Mouse (Mus musculus) small intestine, adult 10 weeks (tissue): ENCODE measurements around the gene Tars2. TPM values are rescaled to one million over a fixed set of nuclear protein-coding genes. Genes with fewer than 3 reads are reported as not detected.

ENCODE experiments used
- polyA plus RNA-seq: library from polyadenylated mRNA; stranded (reverse); fragments of 350-450 nt; fragmentation: Illumina TruSeq; extraction: RNeasy Lipid Tissue Mini Kit (QIAGEN cat#74804); gene quantifications from one replicate; pipeline ENCODE4 v1.2.3, GENCODE M21; 2014; ENCODE audit warnings: low replicate concordance

Gene Tars2
- polyA plus RNA-seq = 8.5 TPM

DNA sequence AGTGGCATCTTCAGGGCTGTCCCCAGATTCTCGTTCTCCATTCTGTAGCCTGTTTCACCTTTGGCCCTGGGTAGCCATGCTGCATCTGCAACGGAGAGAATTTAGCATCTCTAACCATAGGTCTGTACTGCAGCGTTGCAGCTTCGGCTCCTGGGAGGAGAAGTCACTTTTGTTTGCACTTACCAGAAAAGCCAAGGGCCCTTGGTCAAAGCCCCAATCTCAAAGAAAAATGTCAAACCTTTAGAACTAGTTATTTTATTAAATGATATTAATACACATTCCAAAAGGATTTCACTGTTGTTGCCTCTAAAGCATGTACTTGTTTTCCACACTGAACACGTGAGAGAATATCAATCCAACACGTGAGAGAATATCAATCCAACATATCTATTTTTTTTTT is at the start of gene Tars2:
TSS of gene Tars2 (minus strand) at position 101 of the 400 bp plus-strand sequence.

DNA sequence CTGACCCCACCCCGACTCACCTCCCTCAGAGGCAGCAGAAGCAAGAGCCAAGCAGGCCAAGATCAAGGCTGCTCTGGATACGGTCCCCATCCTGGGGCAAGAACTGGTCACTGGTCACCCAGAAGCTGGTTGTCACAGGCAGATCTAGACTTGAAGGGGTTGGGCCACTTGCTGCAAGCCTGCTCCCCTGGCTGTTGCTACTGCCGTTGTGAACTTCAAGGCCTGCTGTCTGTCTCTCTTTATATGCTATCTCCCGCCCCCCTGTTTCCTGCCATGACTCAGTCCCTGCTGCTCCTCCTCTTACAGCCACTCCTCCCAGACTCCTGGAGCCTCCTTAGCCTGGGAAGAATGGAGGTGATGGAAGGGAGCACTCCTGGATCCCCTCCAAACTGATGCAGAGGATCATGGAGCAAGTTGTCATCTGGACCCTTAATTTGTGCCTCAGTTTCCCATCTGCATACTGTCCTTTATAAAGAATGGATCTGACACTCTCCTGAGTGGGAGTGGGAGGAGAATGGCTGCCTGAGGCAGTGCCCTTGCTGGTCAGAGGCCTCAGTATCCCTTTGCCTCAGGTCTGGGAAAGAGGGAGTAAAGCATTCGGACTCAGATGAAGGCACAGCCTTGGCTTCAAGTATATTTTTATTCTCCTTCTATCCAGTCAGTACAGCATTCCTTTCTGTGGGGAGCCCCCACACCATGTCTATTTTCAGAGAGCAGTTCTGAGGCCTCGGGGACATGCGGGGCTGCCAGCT is 20.5 kb downstream of the Tars2 start, which contains the start of gene Ecm1:
TSS of gene Ecm1 (minus strand) at position 217 of the 752 bp plus-strand sequence.

Other genes starting within 250 kb of the Tars2 start
- gene Ctss, start 233.4 kb downstream of the Tars2 start, polyA plus RNA-seq = 519 TPM
- gene Hormad1, start 200.5 kb downstream of the Tars2 start, polyA plus RNA-seq = 0.82 TPM
- 195 TPM for gene Golph3l, start 171.3 kb downstream of the Tars2 start, polyA plus RNA-seq
- gene Ensa, start 135.2 kb downstream of the Tars2 start, polyA plus RNA-seq = 78.5 TPM
- 400 TPM for gene Mcl1, start 101.4 kb downstream of the Tars2 start, polyA plus RNA-seq
- 0.37 TPM for gene Adamtsl4, start 72.3 kb downstream of the Tars2 start, polyA plus RNA-seq
- 1.4 TPM for gene Ecm1, start 20.6 kb downstream of the Tars2 start, polyA plus RNA-seq
- 36.2 TPM for gene Rprd2, start 58.7 kb upstream of the Tars2 start, polyA plus RNA-seq
- gene Prpf3, start 95.7 kb upstream of the Tars2 start, polyA plus RNA-seq = 28.4 TPM
- 2.5 TPM for gene Mrps21, start 111.3 kb upstream of the Tars2 start, polyA plus RNA-seq
- not detected for gene Ciart, start 122.0 kb upstream of the Tars2 start, polyA plus RNA-seq
- gene BC028528, start 131.8 kb upstream of the Tars2 start, polyA plus RNA-seq = 26.2 TPM
- gene Aph1a, start 133.8 kb upstream of the Tars2 start, polyA plus RNA-seq = 31.0 TPM
- gene Car14, start 144.5 kb upstream of the Tars2 start, polyA plus RNA-seq = 1.6 TPM
- 107 TPM for gene Anp32e, start 169.0 kb upstream of the Tars2 start, polyA plus RNA-seq
- gene Plekho1, start 235.8 kb upstream of the Tars2 start, polyA plus RNA-seq = 2.0 TPM